Mouse (Mus musculus): Measurements from ENCODE around the gene Plekho2. TPM values are rescaled to one million over a fixed set of nuclear protein-coding genes. Genes with fewer than 3 reads are reported as not detected.

Plekho2 gene
- polyA plus RNA-seq, 1 experiment from 2014 or later: 5.9 TPM

DNA sequence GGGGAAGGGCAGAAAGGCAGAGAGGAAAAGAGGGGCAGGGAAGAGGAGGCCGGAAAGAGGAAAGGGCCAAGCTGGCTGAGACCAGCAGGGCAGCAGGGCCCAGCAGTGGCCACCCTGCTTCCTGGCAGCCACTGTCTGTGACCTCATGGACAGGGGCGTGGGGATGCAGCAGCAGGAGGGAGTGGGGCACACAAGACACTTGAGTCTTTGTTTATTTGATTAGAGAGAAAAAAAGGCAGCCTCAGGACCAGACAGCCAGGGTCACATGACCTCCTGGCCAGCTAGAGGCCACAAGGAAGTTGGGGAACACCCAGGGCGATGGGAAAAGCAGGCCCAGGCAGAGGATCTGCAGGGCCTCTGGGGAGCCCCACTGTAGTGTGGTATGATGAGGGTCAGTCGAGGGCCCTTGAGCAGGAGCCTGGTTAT lies 17.7 kb downstream of the Plekho2 start:
- 47% methylated on average over 4 of the region's 4 CpGs for WGBS
- Histone ChIP-seq H3K9ac (replicated peaks) (0 out of 2 replicates have a peak overlapping the region, but pooled peaks have one; percentile 21), H3K4me1 (replicated peaks) (peaks cover 10% of the 10 kb centered on the region), H3K27me3 (no peaks in the 10 kb centered on the region), H3K9me3 (no peaks in the 10 kb centered on the region), H3K4me3 (replicated peaks) (no peak overlapping the region), H3K36me3 (peaks cover 28% of the 10 kb centered on the region), H3K4me2 (replicated peaks) (no peak overlapping the region), H3K27ac (no peak overlapping the region)
- no peak for ATAC-seq

DNA sequence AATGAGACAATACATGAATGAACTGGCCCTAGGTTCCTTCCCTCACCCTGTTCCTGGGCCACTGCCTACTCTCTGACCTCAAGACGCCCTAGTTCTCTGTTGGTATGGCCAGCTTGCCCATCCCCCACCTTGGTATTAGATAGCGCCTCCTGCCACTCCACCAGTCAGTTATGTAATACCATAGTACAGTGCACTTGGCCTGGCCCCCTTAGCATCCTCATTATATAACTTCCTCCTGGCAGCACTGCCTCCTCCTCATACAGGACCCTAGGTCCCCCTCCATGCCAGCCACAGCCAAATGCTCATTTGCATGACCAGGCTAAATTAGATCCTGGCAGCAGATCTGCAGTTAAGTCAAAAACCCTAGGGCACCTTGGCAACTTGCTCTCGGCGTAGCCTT lies 18.8 kb downstream of the Plekho2 start:
- Histone ChIP-seq H3K36me3 (peaks cover 38% of the 10 kb centered on the region), H3K4me1 (replicated peaks) (peaks cover 10% of the 10 kb centered on the region), H3K9me3 (no peaks in the 10 kb centered on the region), H3K4me2 (replicated peaks) (no peak overlapping the region), H3K27ac (no peak overlapping the region), H3K4me3 (replicated peaks) (no peak overlapping the region), H3K9ac (replicated peaks) (no peak overlapping the region), H3K27me3 (no peaks in the 10 kb centered on the region)
- no peak for ATAC-seq
- WGBS: 89% methylated on average over 4 of the region's 4 CpGs

DNA sequence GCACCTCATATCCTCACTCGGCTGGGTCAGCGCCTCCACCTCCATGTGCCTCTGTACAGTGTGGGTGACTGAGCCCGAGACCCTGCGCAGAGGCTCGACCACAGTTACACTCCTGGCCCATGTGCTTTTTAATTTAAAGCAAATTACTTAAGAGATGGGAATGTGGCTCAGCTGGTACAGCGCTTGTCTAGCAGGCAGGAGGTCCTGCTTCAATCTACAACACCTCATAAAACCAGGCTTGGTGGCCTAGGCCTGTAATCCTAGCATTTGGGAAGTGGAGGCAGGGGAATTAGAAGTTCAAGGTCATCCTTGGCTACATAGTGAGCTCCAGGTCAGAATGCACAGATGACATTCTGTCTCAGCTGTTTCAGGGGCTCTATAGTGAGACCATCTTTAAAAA lies 21.0 kb downstream of the Plekho2 start:
- Histone ChIP-seq H3K9ac (replicated peaks) (no peak overlapping the region), H3K4me1 (replicated peaks) (peaks cover 21% of the 10 kb centered on the region), H3K9me3 (no peaks in the 10 kb centered on the region), H3K27me3 (no peaks in the 10 kb centered on the region), H3K27ac (no peak overlapping the region), H3K4me2 (replicated peaks) (no peak overlapping the region), H3K4me3 (replicated peaks) (no peak overlapping the region), H3K36me3 (peaks cover 38% of the 10 kb centered on the region)
- no peak for ATAC-seq
- WGBS: 95% methylated on average over 6 of the region's 6 CpGs

DNA sequence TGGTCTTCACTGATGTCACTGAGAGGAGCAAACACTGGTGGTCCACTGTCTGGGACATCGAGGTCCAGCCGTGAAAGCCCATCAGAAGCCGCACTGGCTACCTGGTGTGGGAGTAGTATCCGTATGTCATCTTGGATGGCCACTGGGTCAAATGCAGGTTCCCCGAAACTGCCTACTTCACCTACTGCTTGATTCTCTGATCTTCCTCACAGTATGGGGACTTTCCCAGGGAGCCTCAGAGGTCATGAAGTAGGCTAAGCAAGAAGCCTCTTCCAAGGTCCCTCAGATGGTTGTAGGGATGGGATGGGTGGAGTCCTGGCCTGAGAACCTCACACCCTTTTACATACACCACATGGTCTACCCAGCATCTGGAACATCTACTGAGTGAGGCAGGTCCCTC lies 22.9 kb downstream of the Plekho2 start:
- Histone ChIP-seq H3K4me2 (replicated peaks) (no peak overlapping the region), H3K27ac (no peak overlapping the region), H3K4me1 (replicated peaks) (peaks cover 16% of the 10 kb centered on the region), H3K9ac (replicated peaks) (no peak overlapping the region), H3K27me3 (no peaks in the 10 kb centered on the region), H3K9me3 (no peaks in the 10 kb centered on the region), H3K36me3 (peaks cover 27% of the 10 kb centered on the region), H3K4me3 (replicated peaks) (no peak overlapping the region)
- WGBS: over 99% methylated on average over 5 of the region's 5 CpGs
- ATAC-seq: no peak

DNA sequence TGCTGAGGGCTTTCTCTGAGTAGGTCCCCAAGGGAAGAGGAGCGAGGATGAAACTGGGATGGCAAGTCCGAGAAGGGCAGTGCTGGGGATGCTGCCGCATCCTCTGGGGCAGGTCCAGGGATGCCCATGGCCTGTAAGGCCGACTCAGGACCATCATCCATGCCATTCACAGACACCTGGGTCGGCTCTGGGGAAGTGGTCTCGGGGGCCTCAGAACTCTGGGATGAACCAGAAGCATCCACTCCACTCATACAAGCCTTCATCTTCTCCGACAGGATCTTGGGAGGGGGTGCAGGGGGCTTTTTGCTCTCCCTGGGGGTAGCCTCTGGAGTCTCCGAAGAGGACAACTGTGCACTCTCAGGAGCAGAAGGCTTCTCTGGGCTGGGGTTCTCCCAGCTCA lies 23.5 kb downstream of the Plekho2 start:
- WGBS: 95% methylated on average over 8 of the region's 8 CpGs
- ATAC-seq: no peak
- no peaks in the 10 kb centered on the region for H3K9me3 ChIP-seq

DNA sequence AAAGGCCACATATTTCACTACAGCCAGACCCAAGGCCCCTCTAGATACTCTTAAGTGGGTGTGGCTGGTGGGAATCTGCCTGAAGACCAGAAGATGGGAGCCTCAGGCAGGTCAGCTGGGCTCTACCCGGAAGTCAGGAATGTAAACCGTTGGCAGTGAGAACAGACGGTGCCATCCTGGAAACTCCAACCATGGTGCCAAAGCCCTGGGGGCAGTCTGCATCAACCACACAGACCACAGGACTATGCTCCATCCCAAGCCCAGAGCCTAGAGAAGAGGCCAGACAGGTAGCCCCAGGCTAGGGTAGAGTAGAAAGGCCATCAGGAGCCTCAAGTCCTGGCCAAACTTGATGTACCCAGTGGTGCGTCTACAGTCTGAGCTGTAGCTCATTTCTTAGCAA lies 24.2 kb downstream of the Plekho2 start:
- no peaks in the 10 kb centered on the region for H3K27me3 ChIP-seq
- H3K4me2 ChIP-seq (replicated peaks): no peak overlapping the region
- no peak overlapping the region for H3K4me3 ChIP-seq (replicated peaks)
- no peak overlapping the region for H3K9ac ChIP-seq (replicated peaks)
- ATAC-seq: no peak
- peaks cover 27% of the 10 kb centered on the region for H3K36me3 ChIP-seq
- no peaks in the 10 kb centered on the region for H3K9me3 ChIP-seq
- no peak overlapping the region for H3K27ac ChIP-seq
- WGBS: 88% methylated on average over 4 of the region's 4 CpGs
- H3K4me1 ChIP-seq (replicated peaks): peaks cover 17% of the 10 kb centered on the region

More for the DNA sequence above, 23.5 kb downstream of the Plekho2 start:
- H3K4me1 ChIP-seq (replicated peaks): peaks cover 12% of the 10 kb centered on the region
- H3K36me3 ChIP-seq: peaks cover 27% of the 10 kb centered on the region
- no peak overlapping the region for H3K27ac ChIP-seq
- no peak overlapping the region for H3K9ac ChIP-seq (replicated peaks)
- H3K27me3 ChIP-seq: no peaks in the 10 kb centered on the region
- no peak overlapping the region for H3K4me2 ChIP-seq (replicated peaks)
- H3K4me3 ChIP-seq (replicated peaks): no peak overlapping the region

DNA sequence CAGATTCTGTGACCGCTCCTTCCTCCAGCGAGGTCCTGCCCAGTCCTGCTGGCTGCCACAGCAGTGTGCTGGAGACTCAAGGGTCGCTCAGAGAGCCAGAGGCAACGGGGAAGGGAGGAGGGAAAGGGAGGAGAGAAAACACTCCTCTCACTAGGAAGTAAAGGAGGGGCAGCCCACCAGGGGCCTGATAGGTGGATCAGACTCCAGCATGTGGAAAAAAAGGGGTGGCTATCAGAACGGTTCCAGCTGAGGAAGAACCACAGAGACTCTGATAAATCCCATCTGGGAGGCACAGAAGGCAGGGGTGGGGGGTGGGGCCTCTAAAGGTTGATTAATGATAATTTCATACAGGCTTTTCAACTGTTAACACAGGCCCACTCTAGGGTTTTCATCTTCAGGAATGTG lies 24.8 kb downstream of the Plekho2 start:
- 22% methylated on average over 5 of the region's 5 CpGs for WGBS
- Histone ChIP-seq H3K9me3 (no peaks in the 10 kb centered on the region), H3K27me3 (no peaks in the 10 kb centered on the region), H3K4me2 (replicated peaks) (no peak overlapping the region), H3K27ac (no peak overlapping the region), H3K4me3 (replicated peaks) (no peak overlapping the region), H3K4me1 (replicated peaks) (peaks cover 19% of the 10 kb centered on the region), H3K9ac (replicated peaks) (no peak overlapping the region), H3K36me3 (peaks cover 27% of the 10 kb centered on the region)
- no peak for ATAC-seq

DNA sequence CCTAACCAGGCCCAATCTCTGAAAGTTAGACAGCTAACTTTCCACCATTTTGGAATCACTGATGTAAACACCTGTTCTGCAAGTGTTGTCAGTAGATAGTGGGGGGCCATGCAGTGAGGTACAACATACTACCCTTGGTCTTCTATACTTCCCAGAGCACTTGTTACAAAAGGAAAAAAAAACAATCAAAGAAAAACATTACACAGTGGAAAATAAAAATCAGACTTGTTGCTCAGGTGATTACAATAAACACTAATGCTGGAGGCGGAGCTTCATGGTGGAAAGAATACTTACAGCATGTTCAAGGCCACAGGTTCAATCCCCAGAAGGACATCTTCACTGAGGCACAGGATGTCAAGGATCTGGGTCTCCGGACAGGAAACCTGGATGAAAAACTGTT lies 27.1 kb downstream of the Plekho2 start:
- no peaks in the 10 kb centered on the region for H3K27me3 ChIP-seq
- H3K9me3 ChIP-seq: no peaks in the 10 kb centered on the region
- no peak overlapping the region for H3K27ac ChIP-seq
- no peak overlapping the region for H3K4me3 ChIP-seq (replicated peaks)
- no peak for ATAC-seq
- H3K4me1 ChIP-seq (replicated peaks): peaks cover 30% of the 10 kb centered on the region
- peaks cover 19% of the 10 kb centered on the region for H3K36me3 ChIP-seq
- H3K9ac ChIP-seq (replicated peaks): no peak overlapping the region
- 96% methylated on average over 2 of the region's 2 CpGs for WGBS
- H3K4me2 ChIP-seq (replicated peaks): no peak overlapping the region

DNA sequence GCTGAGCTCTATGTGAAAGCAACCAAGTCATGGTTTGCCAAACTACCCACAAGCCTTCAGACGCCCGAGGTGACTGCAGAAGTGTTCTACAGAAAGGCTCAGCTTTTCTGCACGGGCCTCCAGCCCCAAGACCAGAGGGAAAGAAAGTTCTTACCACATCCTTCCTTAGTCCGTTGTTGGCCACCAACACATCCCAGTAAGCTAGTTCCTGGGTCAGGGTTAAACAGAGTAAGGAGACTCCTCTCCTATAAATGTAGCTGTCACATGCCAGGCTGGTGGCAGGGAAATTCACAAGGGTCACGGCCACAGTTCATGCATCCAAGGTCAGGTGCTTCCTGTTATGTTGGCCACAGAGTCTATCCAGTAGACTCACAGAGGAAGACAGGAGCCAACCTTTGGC lies 27.7 kb downstream of the Plekho2 start:
- no peaks in the 10 kb centered on the region for H3K27me3 ChIP-seq
- H3K36me3 ChIP-seq: peaks cover 16% of the 10 kb centered on the region
- no peak overlapping the region for H3K4me3 ChIP-seq (replicated peaks)
- H3K27ac ChIP-seq: no peak overlapping the region
- no peaks in the 10 kb centered on the region for H3K9me3 ChIP-seq
- ATAC-seq: no peak
- 94% methylated on average over 5 of the region's 5 CpGs for WGBS
- H3K4me1 ChIP-seq (replicated peaks): peaks cover 31% of the 10 kb centered on the region
- no peak overlapping the region for H3K9ac ChIP-seq (replicated peaks)
- H3K4me2 ChIP-seq (replicated peaks): no peak overlapping the region

DNA sequence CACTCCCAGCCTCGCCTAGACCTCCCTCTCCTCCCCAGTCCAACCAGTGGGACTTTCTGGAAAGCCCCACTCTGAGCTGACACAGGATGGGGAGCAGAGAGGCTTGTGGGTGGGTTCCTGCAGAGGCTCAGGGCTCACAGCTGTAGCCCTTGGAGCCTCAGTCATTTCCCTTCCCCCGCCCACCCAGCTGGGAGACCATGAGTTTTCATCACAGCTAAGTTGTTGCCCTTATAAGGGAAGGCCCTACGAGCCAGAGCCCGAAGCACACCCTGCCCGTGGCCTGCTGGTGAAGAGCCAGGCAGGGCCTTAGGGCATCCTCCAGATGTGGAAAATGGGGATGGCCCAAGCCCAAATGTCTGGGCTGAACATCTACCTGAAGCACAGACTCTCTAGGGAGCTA lies 28.8 kb downstream of the Plekho2 start:
- no peak overlapping the region for H3K27ac ChIP-seq
- H3K9me3 ChIP-seq: no peaks in the 10 kb centered on the region
- H3K4me3 ChIP-seq (replicated peaks): no peak overlapping the region
- H3K4me2 ChIP-seq (replicated peaks): no peak overlapping the region
- peaks cover 33% of the 10 kb centered on the region for H3K4me1 ChIP-seq (replicated peaks)
- no peak overlapping the region for H3K9ac ChIP-seq (replicated peaks)
- no peak for ATAC-seq
- H3K27me3 ChIP-seq: no peaks in the 10 kb centered on the region
- WGBS: 50% methylated on average over 5 of the region's 5 CpGs
- peaks cover 5% of the 10 kb centered on the region for H3K36me3 ChIP-seq

DNA sequence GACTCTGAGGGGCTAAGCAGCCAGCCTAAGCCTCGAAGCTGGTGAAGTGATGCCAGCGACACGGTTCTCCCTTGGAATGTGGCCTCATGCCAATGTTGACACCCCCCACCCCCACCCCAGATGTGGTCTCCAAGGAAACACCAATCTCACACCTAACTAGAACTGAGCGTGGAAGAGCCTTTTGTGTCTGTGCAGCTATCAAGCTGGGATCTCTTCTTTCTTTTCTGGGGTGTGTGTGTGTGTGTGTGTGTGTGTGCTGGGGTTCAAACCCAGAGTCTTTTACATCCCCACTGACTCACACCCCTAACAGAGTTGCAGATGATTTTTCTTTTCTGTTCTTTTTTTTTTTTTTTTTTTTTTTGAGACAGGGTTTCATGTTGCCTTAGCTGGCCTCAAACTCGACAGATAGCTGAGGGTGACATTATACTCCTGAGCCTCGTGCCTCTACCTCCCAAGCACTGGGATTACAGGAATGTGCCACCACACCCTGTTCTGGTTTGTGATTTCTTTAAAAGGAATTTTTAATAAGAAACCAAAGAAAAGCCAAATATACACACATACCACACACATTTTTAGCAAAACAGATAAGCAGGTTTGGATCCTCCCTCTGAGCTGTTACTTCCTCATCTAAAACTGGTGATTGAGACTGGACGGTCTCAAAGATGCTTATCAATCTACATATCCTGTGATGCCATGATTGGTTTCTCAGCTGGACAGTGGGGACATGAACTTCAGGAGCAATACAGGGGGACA lies 29.6 kb downstream of the Plekho2 start:
- Histone ChIP-seq H3K4me1 (replicated peaks) (peaks cover 34% of the 10 kb centered on the region), H3K9me3 (no peaks in the 10 kb centered on the region), H3K9ac (replicated peaks) (no peak overlapping the region), H3K36me3 (no peaks in the 10 kb centered on the region), H3K27me3 (no peaks in the 10 kb centered on the region), H3K27ac (no peak overlapping the region), H3K4me3 (replicated peaks) (no peak overlapping the region), H3K4me2 (replicated peaks) (no peak overlapping the region)
- 27% methylated on average over 7 of the region's 7 CpGs for WGBS
- ATAC-seq: no peak

DNA sequence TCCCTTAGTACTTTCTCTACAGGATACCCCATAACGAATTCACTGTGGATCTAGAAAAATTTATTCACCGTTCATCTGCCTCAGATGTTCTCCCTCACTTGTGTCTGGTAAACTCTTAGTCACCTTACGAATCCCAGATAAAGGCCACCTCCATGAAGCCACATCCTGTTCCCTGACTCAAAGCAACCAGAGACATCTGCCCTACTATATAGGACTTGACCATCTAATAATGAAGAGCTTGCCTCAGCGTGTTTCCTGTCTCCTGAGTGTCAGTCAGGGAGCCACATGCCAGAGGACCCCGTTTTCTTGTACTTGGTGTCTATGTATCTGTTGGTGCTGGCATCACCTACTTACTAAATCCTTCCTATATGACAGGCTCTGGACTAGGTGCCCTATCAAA lies 30.2 kb downstream of the Plekho2 start:
- 90% methylated on average over 5 of the region's 5 CpGs for WGBS
- Histone ChIP-seq H3K4me3 (replicated peaks) (no peak overlapping the region), H3K4me1 (replicated peaks) (peaks cover 27% of the 10 kb centered on the region), H3K4me2 (replicated peaks) (no peak overlapping the region), H3K9me3 (no peaks in the 10 kb centered on the region), H3K27ac (no peak overlapping the region), H3K36me3 (no peaks in the 10 kb centered on the region), H3K9ac (replicated peaks) (no peak overlapping the region), H3K27me3 (no peaks in the 10 kb centered on the region)
- no peak for ATAC-seq

DNA sequence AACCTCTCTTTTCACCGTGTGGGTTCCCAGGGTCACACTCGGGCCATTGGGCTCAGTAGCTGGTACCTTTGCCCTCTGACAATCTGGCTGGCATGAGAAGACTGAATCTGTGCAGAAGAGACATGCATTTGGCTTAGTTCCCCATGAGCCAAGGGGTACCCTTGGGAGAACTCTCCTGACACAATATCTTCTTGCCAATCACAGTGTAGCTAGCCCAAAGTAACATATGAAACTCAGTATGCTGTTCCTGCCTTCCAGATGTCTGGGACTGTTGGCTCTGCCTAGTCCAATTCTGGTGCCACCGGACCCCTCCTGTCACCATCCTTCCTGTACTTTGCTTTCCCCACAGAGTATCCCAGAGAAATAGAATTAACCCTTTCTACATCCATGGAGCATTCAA lies 30.7 kb downstream of the Plekho2 start:
- 83% methylated on average over 3 of the region's 3 CpGs for WGBS
- H3K4me3 ChIP-seq (replicated peaks): no peak overlapping the region
- H3K9me3 ChIP-seq: no peaks in the 10 kb centered on the region
- H3K27me3 ChIP-seq: no peaks in the 10 kb centered on the region
- no peak for ATAC-seq
- no peak overlapping the region for H3K27ac ChIP-seq
- H3K9ac ChIP-seq (replicated peaks): no peak overlapping the region
- no peaks in the 10 kb centered on the region for H3K36me3 ChIP-seq
- peaks cover 25% of the 10 kb centered on the region for H3K4me1 ChIP-seq (replicated peaks)
- no peak overlapping the region for H3K4me2 ChIP-seq (replicated peaks)
